Mouse (Mus musculus): Measurements from ENCODE around the gene 1700019N19Rik.

The 1700019N19Rik gene

GRCm38 (mm10) chr19:58794284-58794683 is at the start of gene 1700019N19Rik:
1700019N19Rik (minus strand) TSS chr19:58794461.
- no peak for DNase-seq (ENCODE audit: low read depth, low spot score)

- no peak for DNase-seq (ENCODE audit: low read depth, low spot score)
Observed at GRCm38 (mm10) chr19:58843606-58844005, 49.3 kb upstream of the 1700019N19Rik start.

- DNase-seq (ENCODE audit: low read depth, low spot score), result no peak
Observed at GRCm38 (mm10) chr19:58840721-58841271, 46.5 kb upstream of the 1700019N19Rik start.

- DNase-seq (ENCODE audit: low read depth, low spot score), result no peak
Observed at GRCm38 (mm10) chr19:58839806-58840205, 45.5 kb upstream of the 1700019N19Rik start.

- no peak for DNase-seq (ENCODE audit: low read depth, low spot score)
Observed at GRCm38 (mm10) chr19:58839345-58839744, 45.1 kb upstream of the 1700019N19Rik start.

- DNase-seq (ENCODE audit: low read depth, low spot score), result no peak
Observed at GRCm38 (mm10) chr19:58838706-58839105, 44.4 kb upstream of the 1700019N19Rik start.

GRCm38 (mm10) chr19:58833639-58834180 is 39.4 kb upstream of the 1700019N19Rik start:
- DNase-seq (ENCODE audit: low read depth, low spot score), result no peak

GRCm38 (mm10) chr19:58832988-58833387 is 38.7 kb upstream of the 1700019N19Rik start:
- DNase-seq (ENCODE audit: low read depth, low spot score), result no peak

GRCm38 (mm10) chr19:58831280-58831922 is 37.1 kb upstream of the 1700019N19Rik start:
- no peak for DNase-seq (ENCODE audit: low read depth, low spot score)

GRCm38 (mm10) chr19:58830182-58830581 is 35.9 kb upstream of the 1700019N19Rik start:
- DNase-seq (ENCODE audit: low read depth, low spot score), result no peak

GRCm38 (mm10) chr19:58829575-58829974 is 35.3 kb upstream of the 1700019N19Rik start:
- no peak for DNase-seq (ENCODE audit: low read depth, low spot score)

- no peak for DNase-seq (ENCODE audit: low read depth, low spot score)
Observed at GRCm38 (mm10) chr19:58827656-58828055, 33.4 kb upstream of the 1700019N19Rik start.

- no peak for DNase-seq (ENCODE audit: low read depth, low spot score)
Observed at GRCm38 (mm10) chr19:58824316-58824715, 30.1 kb upstream of the 1700019N19Rik start.

GRCm38 (mm10) chr19:58823301-58823700 is 29.0 kb upstream of the 1700019N19Rik start:
- DNase-seq (ENCODE audit: low read depth, low spot score), result no peak

GRCm38 (mm10) chr19:58822454-58823200 is 28.4 kb upstream of the 1700019N19Rik start:
- DNase-seq (ENCODE audit: low read depth, low spot score), result peak; percentile 43

GRCm38 (mm10) chr19:58818571-58819415 is 24.5 kb upstream of the 1700019N19Rik start:
- peak; percentile 51 for DNase-seq (ENCODE audit: low read depth, low spot score)

GRCm38 (mm10) chr19:58817398-58817797 is 23.1 kb upstream of the 1700019N19Rik start:
- DNase-seq (ENCODE audit: low read depth, low spot score), result no peak

- DNase-seq (ENCODE audit: low read depth, low spot score), result no peak
Observed at GRCm38 (mm10) chr19:58816453-58817041, 22.3 kb upstream of the 1700019N19Rik start.

GRCm38 (mm10) chr19:58815179-58815922 is 21.1 kb upstream of the 1700019N19Rik start:
- DNase-seq (ENCODE audit: low read depth, low spot score), result no peak

- DNase-seq (ENCODE audit: low read depth, low spot score), result no peak
Observed at GRCm38 (mm10) chr19:58810536-58810935, 16.3 kb upstream of the 1700019N19Rik start.

Measured in retina, adult 2 months (tissue).